Mouse (Mus musculus) forebrain, embryonic 10.5 days (tissue): ENCODE data around the gene Mn1. TPM values are rescaled to one million over a fixed set of nuclear protein-coding genes. Genes with fewer than 3 reads are reported as not detected.
A peak's percentile ranks its signal among the peaks of the same experiment; 100 is the strongest.

Source experiments
- DNase-seq: peaks from one replicate; pipeline ENCODE4 v3.0.0-alpha.2; 2017; ENCODE audit warnings: low spot score; ENCODE audit errors: extremely low spot score
- H3K27ac ChIP-seq: fragments of 300-500 bp; sonication (generic); 2 replicates; pipeline ENCODE4 v1.5.1; 2016; ENCODE audit warnings: mild to moderate bottlenecking
- H3K27me3 ChIP-seq: fragments of 300-500 bp; sonication (generic); 2 replicates; pipeline ENCODE4 v1.6.1; 2016; ENCODE audit warnings: mild to moderate bottlenecking; ENCODE audit not compliant: poor library complexity, severe bottlenecking
- H3K36me3 ChIP-seq: fragments of 300-500 bp; sonication (generic); replicated peaks from 2 replicates; pipeline ENCODE4 v1.6.1; 2016; ENCODE audit warnings: mild to moderate bottlenecking, moderate library complexity
- H3K4me1 ChIP-seq: fragments of 300-500 bp; sonication (generic); 2 replicates; pipeline ENCODE4 v1.6.1; 2016
- H3K4me3 ChIP-seq: fragments of 300-500 bp; sonication (generic); 2 replicates; pipeline ENCODE4 v1.5.1; 2016; ENCODE audit warnings: mild to moderate bottlenecking, moderate library complexity
- H3K9me3 ChIP-seq: fragments of 300-500 bp; sonication (generic); 2 replicates; pipeline ENCODE4 v1.6.1; 2016; ENCODE audit warnings: mild to moderate bottlenecking, moderate library complexity
- WGBS: fragments of 180-500 bp; shearing (Covaris S2); methylation state at CpG from one replicate; pipeline ENCODE4 v1.1.7; 2016; 5-methylcytosine and 5-hydroxymethylcytosine counted together
- polyA plus RNA-seq: library from polyadenylated mRNA; unstranded; fragments of >200 nt; fragmentation: Nextera tagmentation; extraction: Ambion mirVana; gene quantifications from 2 replicates; pipeline ENCODE4 v1.2.1, GENCODE M21; 2016

Gene Mn1
- polyA plus RNA-seq, 1 experiment from 2014 or later = 36.5 TPM

- Histone ChIP-seq H3K27me3 (peaks cover 58% of the 10 kb centered on the region), H3K36me3 (peaks cover 28% of the 10 kb centered on the region), H3K4me1 (peaks cover 75% of the 10 kb centered on the region), H3K4me3 (peak overlapping the region; percentile 97), H3K27ac (peak overlapping the region; percentile 99), H3K9me3 (no peaks in the 10 kb centered on the region)
- DNase-seq = no peak
- under 1% methylated on average over 13 of the region's 13 CpGs for WGBS
These were observed 1.1 kb upstream of the Mn1 start for GRCm38 (mm10) chr5:111416048-111416447.

- DNase-seq = peak; percentile 60
- H3K4me3 ChIP-seq = peak overlapping the region; percentile 97
- H3K27me3 ChIP-seq = peaks cover 55% of the 10 kb centered on the region
- WGBS = under 1% methylated on average over 105 of the region's 105 CpGs
- H3K4me1 ChIP-seq = peaks cover 90% of the 10 kb centered on the region
- peak overlapping the region; percentile 99 for H3K27ac ChIP-seq
- H3K36me3 ChIP-seq = peaks cover 43% of the 10 kb centered on the region
- H3K9me3 ChIP-seq = no peaks in the 10 kb centered on the region
These were observed 393 bp downstream of the Mn1 start for GRCm38 (mm10) chr5:111417378-111418131.

- Histone ChIP-seq H3K27me3 (peaks cover 47% of the 10 kb centered on the region), H3K4me1 (peaks cover 92% of the 10 kb centered on the region), H3K27ac (peak overlapping the region; percentile 99), H3K9me3 (no peaks in the 10 kb centered on the region), H3K4me3 (peak overlapping the region; percentile 97), H3K36me3 (peaks cover 52% of the 10 kb centered on the region)
- peak; percentile 61 for DNase-seq
- WGBS = under 1% methylated on average over 63 of the region's 63 CpGs
These were observed 1.3 kb downstream of the Mn1 start for GRCm38 (mm10) chr5:111418202-111419120.

- WGBS = 3% methylated on average over 42 of the region's 42 CpGs
- Histone ChIP-seq H3K4me1 (peaks cover 92% of the 10 kb centered on the region), H3K4me3 (peak overlapping the region; percentile 97), H3K27ac (peak overlapping the region; percentile 99), H3K27me3 (peaks cover 40% of the 10 kb centered on the region), H3K36me3 (peaks cover 60% of the 10 kb centered on the region), H3K9me3 (no peaks in the 10 kb centered on the region)
- DNase-seq = peak; percentile 53
These were observed 2.1 kb downstream of the Mn1 start for GRCm38 (mm10) chr5:111419121-111419881.

- Histone ChIP-seq H3K36me3 (peaks cover 69% of the 10 kb centered on the region), H3K27me3 (peaks cover 40% of the 10 kb centered on the region), H3K9me3 (no peaks in the 10 kb centered on the region), H3K4me3 (peak overlapping the region; percentile 97), H3K27ac (peak overlapping the region; percentile 99), H3K4me1 (peaks cover 92% of the 10 kb centered on the region)
- WGBS = 1% methylated on average over 56 of the region's 56 CpGs
- peak; percentile 50 for DNase-seq
These were observed 3.0 kb downstream of the Mn1 start for GRCm38 (mm10) chr5:111420011-111420691.

- WGBS = 39% methylated on average over 22 of the region's 22 CpGs
- peak overlapping the region; percentile 97 for H3K4me3 ChIP-seq
- H3K9me3 ChIP-seq = no peaks in the 10 kb centered on the region
- H3K27me3 ChIP-seq = peaks cover 40% of the 10 kb centered on the region
- peak overlapping the region; percentile 99 for H3K27ac ChIP-seq
- H3K36me3 ChIP-seq = peaks cover 75% of the 10 kb centered on the region
- no peak for DNase-seq
- peaks cover 90% of the 10 kb centered on the region for H3K4me1 ChIP-seq
These were observed 3.7 kb downstream of the Mn1 start for GRCm38 (mm10) chr5:111420896-111421295.

GRCm38 (mm10) chr5:111421424-111421823, 4.3 kb downstream of the Mn1 start:
- Histone ChIP-seq H3K36me3 (peaks cover 81% of the 10 kb centered on the region), H3K27me3 (peaks cover 40% of the 10 kb centered on the region), H3K9me3 (no peaks in the 10 kb centered on the region), H3K4me3 (peak overlapping the region; percentile 97), H3K27ac (peak overlapping the region; percentile 99), H3K4me1 (peaks cover 92% of the 10 kb centered on the region)
- WGBS = 72% methylated on average over 15 of the region's 15 CpGs
- DNase-seq = no peak

- no peak for DNase-seq
- Histone ChIP-seq H3K36me3 (peaks cover 89% of the 10 kb centered on the region), H3K9me3 (no peaks in the 10 kb centered on the region), H3K27me3 (peaks cover 36% of the 10 kb centered on the region), H3K27ac (peak overlapping the region; percentile 99), H3K4me3 (peak overlapping the region; percentile 97), H3K4me1 (peaks cover 94% of the 10 kb centered on the region)
- 67% methylated on average over 8 of the region's 8 CpGs for WGBS
These were observed 5.1 kb downstream of the Mn1 start for GRCm38 (mm10) chr5:111422058-111422800.

GRCm38 (mm10) chr5:111423011-111423410, 5.8 kb downstream of the Mn1 start:
- Histone ChIP-seq H3K36me3 (peaks cover 97% of the 10 kb centered on the region), H3K4me1 (peaks cover 98% of the 10 kb centered on the region)
- no peak for DNase-seq

GRCm38 (mm10) chr5:111423616-111424015, 6.5 kb downstream of the Mn1 start:
- Histone ChIP-seq H3K4me1 (peaks cover 98% of the 10 kb centered on the region), H3K27ac (peak overlapping the region; percentile 99), H3K36me3 (peaks cover 99% of the 10 kb centered on the region), H3K27me3 (peaks cover 31% of the 10 kb centered on the region), H3K9me3 (no peaks in the 10 kb centered on the region), H3K4me3 (peak overlapping the region; percentile 97)
- no peak for DNase-seq
- WGBS = 90% methylated on average over 4 of the region's 4 CpGs

More at GRCm38 (mm10) chr5:111423011-111423410, 5.8 kb downstream of the Mn1 start:
- Histone ChIP-seq H3K4me3 (peak overlapping the region; percentile 97), H3K27me3 (peaks cover 36% of the 10 kb centered on the region), H3K27ac (peak overlapping the region; percentile 99), H3K9me3 (no peaks in the 10 kb centered on the region)
- 69% methylated on average over 10 of the region's 10 CpGs for whole genome bisulfite sequencing

- Histone ChIP-seq H3K36me3 (peaks cover 95% of the 10 kb centered on the region), H3K4me1 (peaks cover 98% of the 10 kb centered on the region), H3K9me3 (no peaks in the 10 kb centered on the region), H3K4me3 (no peak overlapping the region), H3K27ac (no peak overlapping the region), H3K27me3 (peaks cover 9% of the 10 kb centered on the region)
- DNase-seq = no peak
- WGBS = 92% methylated on average over 9 of the region's 9 CpGs
These were observed 8.7 kb downstream of the Mn1 start for GRCm38 (mm10) chr5:111425813-111426212.
